Mouse (Mus musculus) bone marrow, adult 2 months (tissue): ENCODE data around the gene Lrrfip2.

ENCODE experiments used
- CTCF ChIP-seq: fragments of 200-500 bp; IDR thresholded peaks from 2 replicates; pipeline ENCODE4 v1.5.1; 2011; ENCODE audit warnings: low read length, control low read depth; ENCODE audit not compliant: control insufficient read depth, insufficient read depth
- POLR2A ChIP-seq: fragments of 200-500 bp; IDR thresholded peaks from 2 replicates; pipeline ENCODE4 v1.6.1; 2011; ENCODE audit warnings: low read depth, mild to moderate bottlenecking, control low read depth, low read length, borderline replicate concordance; ENCODE audit not compliant: control insufficient read depth

DNA sequence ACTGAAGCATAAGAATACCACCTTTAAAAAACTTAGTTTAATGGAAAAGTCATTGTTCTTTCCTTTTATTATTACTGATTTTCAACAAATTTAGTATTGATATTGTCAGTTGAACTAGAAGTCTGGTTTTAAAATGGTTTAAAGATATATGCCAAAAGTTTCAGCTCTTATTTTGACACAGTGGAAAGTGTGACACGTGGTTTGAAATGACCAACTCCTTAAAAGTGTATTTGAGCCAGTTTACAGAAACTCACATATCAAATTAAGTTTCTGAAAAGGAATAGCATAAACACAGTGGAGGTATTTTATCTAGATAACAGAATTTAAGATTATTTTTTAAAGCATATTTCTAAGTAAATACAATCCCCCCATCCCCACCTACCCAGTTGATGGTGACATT is 156.6 kb downstream of the Lrrfip2 start:
- TF ChIP-seq POLR2A, result no peak
- no peak for TF ChIP-seq CTCF
